Mouse (Mus musculus) heart, embryonic 11.5 days (tissue): ENCODE measurements around the gene Prickle4. TPM values are rescaled to one million over a fixed set of nuclear protein-coding genes. Genes with fewer than 3 reads are reported as not detected.

ENCODE experiments used
- ATAC-seq: fragments of 200-750 bp; cut with Nextera tagmentation; replicated peaks from 2 replicates; pipeline ENCODE4 v1.8.0; 2017; ENCODE audit warnings: moderate library complexity; ENCODE audit not compliant: insufficient number of reproducible peaks, low FRiP score, low TSS enrichment
- H3K27ac ChIP-seq: fragments of 300-500 bp; sonication (generic); 2 replicates; pipeline ENCODE4 v1.5.1; 2014; ENCODE audit warnings: mild to moderate bottlenecking, low read depth, low read length
- H3K27me3 ChIP-seq: fragments of 300-500 bp; sonication (generic); 2 replicates; pipeline ENCODE4 v1.6.1; 2014; ENCODE audit warnings: mild to moderate bottlenecking, low read length, mixed read lengths; ENCODE audit not compliant: control insufficient read depth, insufficient read depth
- H3K36me3 ChIP-seq: fragments of 300-500 bp; sonication (generic); 2 replicates; pipeline ENCODE4 v1.6.1; 2014; ENCODE audit warnings: mild to moderate bottlenecking, low read length, moderate library complexity, mixed read lengths; ENCODE audit not compliant: control insufficient read depth, insufficient read depth
- H3K4me1 ChIP-seq: fragments of 300-500 bp; sonication (generic); 2 replicates; pipeline ENCODE4 v1.6.1; 2014; ENCODE audit warnings: low read length; ENCODE audit not compliant: control insufficient read depth, insufficient read depth
- H3K4me2 ChIP-seq: fragments of 300-500 bp; sonication (generic); 2 replicates; pipeline ENCODE4 v1.6.1; 2014; ENCODE audit warnings: mild to moderate bottlenecking, moderate library complexity
- H3K4me3 ChIP-seq: fragments of 300-500 bp; sonication (generic); 2 replicates; pipeline ENCODE4 v1.5.1; 2014; ENCODE audit warnings: low read depth, low read length
- H3K9ac ChIP-seq: fragments of 300-500 bp; sonication (generic); 2 replicates; pipeline ENCODE4 v1.6.1; 2014; ENCODE audit warnings: mild to moderate bottlenecking, low read depth, low read length, moderate library complexity
- H3K9me3 ChIP-seq: fragments of 300-500 bp; sonication (generic); replicated peaks from 2 replicates; pipeline ENCODE4 v1.6.1; 2016; ENCODE audit warnings: low read length; ENCODE audit not compliant: control insufficient read depth
- WGBS: fragments of 180-500 bp; shearing (Covaris S2); extraction: QIAGEN DNeasy Blood & Tissue Kit; methylation state at CpG from one replicate; pipeline ENCODE4 v1.1.7; 2014; ENCODE audit not compliant: insufficient replicate concordance; 5-methylcytosine and 5-hydroxymethylcytosine counted together
- polyA plus RNA-seq: library from polyadenylated mRNA; unstranded; fragments of >200 nt; fragmentation: Nextera tagmentation; extraction: Ambion mirVana; gene quantifications from 2 replicates; pipeline ENCODE4 v1.2.1, GENCODE M21; 2014

Gene Prickle4
- polyA plus RNA-seq, 1 experiment from 2014 or later = 0.39 TPM

GRCm38 (mm10) chr17:47710036-47710435 is 15.5 kb upstream of the Prickle4 start:
- ATAC-seq = no peak
- no peaks in the 10 kb centered on the region for H3K36me3 ChIP-seq
- WGBS = 46% methylated on average over 3 of the region's 3 CpGs
- H3K9me3 ChIP-seq = no peaks in the 10 kb centered on the region
- H3K4me1 ChIP-seq = peaks cover 6% of the 10 kb centered on the region
- H3K9ac ChIP-seq = no peak overlapping the region
- H3K27me3 ChIP-seq = 0 out of 2 replicates have a peak, but pooled peaks cover 2% of the 10 kb centered on the region
- H3K4me2 ChIP-seq = no peak overlapping the region
- no peak overlapping the region for H3K4me3 ChIP-seq
- H3K27ac ChIP-seq = no peak overlapping the region

DNA sequence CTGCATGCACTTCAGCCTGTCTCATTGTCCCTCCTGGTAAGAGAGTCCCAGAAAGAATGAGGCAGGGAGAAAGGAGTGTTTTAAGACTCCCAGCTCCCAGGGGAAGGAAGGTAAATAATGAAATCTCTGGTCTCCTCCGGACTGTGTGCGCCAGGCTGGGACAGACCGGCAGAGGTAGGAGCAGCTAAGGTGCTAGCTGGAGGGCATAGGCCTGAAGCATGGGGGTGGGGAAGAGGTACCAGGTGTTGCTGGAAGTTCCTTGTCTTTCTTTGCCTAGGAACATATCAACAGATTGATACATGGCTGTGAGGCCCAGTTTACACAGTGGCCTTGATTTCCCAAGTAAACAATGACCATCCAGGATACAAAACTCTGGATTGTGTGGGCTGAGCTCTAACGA is 14.4 kb upstream of the Prickle4 start:
- WGBS = 63% methylated on average over 4 of the region's 4 CpGs
- Histone ChIP-seq H3K4me2 (no peak overlapping the region), H3K4me1 (peaks cover 6% of the 10 kb centered on the region), H3K4me3 (no peak overlapping the region), H3K9ac (no peak overlapping the region), H3K36me3 (no peaks in the 10 kb centered on the region), H3K27ac (no peak overlapping the region), H3K9me3 (no peaks in the 10 kb centered on the region), H3K27me3 (peaks cover 2% of the 10 kb centered on the region; the same call in 1 of the 2 replicates)
- no peak for ATAC-seq

GRCm38 (mm10) chr17:47707961-47708360 is 13.4 kb upstream of the Prickle4 start:
- Histone ChIP-seq H3K9ac (no peak overlapping the region), H3K4me1 (peaks cover 6% of the 10 kb centered on the region), H3K4me2 (no peak overlapping the region), H3K27me3 (peaks cover 8% of the 10 kb centered on the region), H3K9me3 (no peaks in the 10 kb centered on the region), H3K27ac (no peak overlapping the region), H3K36me3 (no peaks in the 10 kb centered on the region), H3K4me3 (no peak overlapping the region)
- 79% methylated on average over 3 of the region's 3 CpGs for WGBS
- ATAC-seq = no peak

DNA sequence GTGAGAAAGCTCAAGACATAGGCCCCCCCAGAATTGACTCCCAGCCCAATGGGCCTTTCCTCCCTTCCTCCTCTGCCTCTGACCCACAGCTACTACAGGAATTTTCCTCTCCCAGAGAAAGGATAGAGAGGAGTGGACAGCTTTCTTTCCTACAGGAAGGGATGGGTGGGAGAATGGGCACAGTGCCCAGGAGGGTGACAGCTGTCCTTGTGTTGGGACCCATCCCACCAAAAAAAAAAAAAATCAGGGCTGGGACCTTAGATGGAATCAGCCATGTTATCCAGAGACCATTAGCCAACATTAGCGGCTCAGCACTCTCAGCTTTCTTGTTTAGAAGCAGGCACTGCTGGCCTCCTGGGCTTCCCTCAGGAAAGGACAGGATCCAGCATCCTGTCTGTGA is 11.7 kb upstream of the Prickle4 start:
- no peaks in the 10 kb centered on the region for H3K36me3 ChIP-seq
- ATAC-seq = no peak
- no peak overlapping the region for H3K4me3 ChIP-seq
- H3K27ac ChIP-seq = no peak overlapping the region
- peaks cover 19% of the 10 kb centered on the region for H3K27me3 ChIP-seq
- 44% methylated on average over 1 of the region's 1 CpGs for WGBS
- H3K4me1 ChIP-seq = peaks cover 8% of the 10 kb centered on the region
- no peak overlapping the region for H3K9ac ChIP-seq
- no peaks in the 10 kb centered on the region for H3K9me3 ChIP-seq
- no peak overlapping the region for H3K4me2 ChIP-seq

- no peak overlapping the region; the same call in 1 of the 2 replicates for H3K9ac ChIP-seq
- no peaks in the 10 kb centered on the region for H3K36me3 ChIP-seq
- H3K27ac ChIP-seq = no peak overlapping the region
- no peak overlapping the region for H3K4me3 ChIP-seq
- peaks cover 19% of the 10 kb centered on the region for H3K27me3 ChIP-seq
- 81% methylated on average over 4 of the region's 4 CpGs for WGBS
- peaks cover 8% of the 10 kb centered on the region for H3K4me1 ChIP-seq
- ATAC-seq = no peak
- no peak overlapping the region for H3K4me2 ChIP-seq
- H3K9me3 ChIP-seq = no peaks in the 10 kb centered on the region
Observed at GRCm38 (mm10) chr17:47704692-47705091, 10.2 kb upstream of the Prickle4 start.

DNA sequence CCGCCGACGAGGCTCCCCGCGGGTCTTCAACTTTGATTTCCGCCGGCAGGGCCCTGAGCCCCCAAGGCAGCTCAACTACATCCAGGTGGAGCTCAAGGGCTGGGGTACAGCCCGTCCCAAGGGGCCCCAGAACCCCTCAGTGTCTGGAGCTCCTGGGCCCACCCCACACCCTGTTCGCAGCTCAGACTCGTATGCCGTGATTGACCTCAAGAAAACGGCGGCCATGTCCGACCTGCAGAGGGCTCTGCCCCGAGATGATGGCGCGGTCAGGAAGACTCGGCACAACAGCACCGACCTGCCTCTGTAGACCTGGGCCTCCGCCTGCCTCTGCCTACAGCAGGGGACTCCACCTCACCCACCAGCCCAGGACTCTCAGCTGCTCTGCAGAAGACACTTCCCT is 9.0 kb upstream of the Prickle4 start:
- no peak for ATAC-seq
- H3K27ac ChIP-seq = no peak overlapping the region
- peaks cover 8% of the 10 kb centered on the region for H3K4me1 ChIP-seq
- H3K4me3 ChIP-seq = no peak overlapping the region; the same call in 1 of the 2 replicates
- H3K4me2 ChIP-seq = peak overlapping the region; percentile 38
- H3K9me3 ChIP-seq = no peaks in the 10 kb centered on the region
- WGBS = 27% methylated on average over 20 of the region's 20 CpGs
- no peaks in the 10 kb centered on the region for H3K36me3 ChIP-seq
- H3K9ac ChIP-seq = no peak overlapping the region
- H3K27me3 ChIP-seq = peaks cover 17% of the 10 kb centered on the region

- Histone ChIP-seq H3K4me2 (peak overlapping the region; percentile 38), H3K9ac (no peak overlapping the region), H3K4me3 (no peak overlapping the region), H3K9me3 (no peaks in the 10 kb centered on the region), H3K36me3 (no peaks in the 10 kb centered on the region), H3K27ac (no peak overlapping the region), H3K27me3 (peaks cover 17% of the 10 kb centered on the region), H3K4me1 (peaks cover 8% of the 10 kb centered on the region)
- 26% methylated on average over 28 of the region's 28 CpGs for WGBS
- ATAC-seq = no peak; the same call in 1 of the 2 replicates
Observed at GRCm38 (mm10) chr17:47702548-47703345, 8.2 kb upstream of the Prickle4 start.

GRCm38 (mm10) chr17:47701793-47702192 is 7.3 kb upstream of the Prickle4 start:
- no peak overlapping the region for H3K27ac ChIP-seq
- H3K4me3 ChIP-seq = no peak overlapping the region
- no peaks in the 10 kb centered on the region for H3K9me3 ChIP-seq
- no peak overlapping the region for H3K4me2 ChIP-seq
- H3K36me3 ChIP-seq = no peaks in the 10 kb centered on the region
- ATAC-seq = no peak
- 74% methylated on average over 9 of the region's 9 CpGs for WGBS
- no peak overlapping the region for H3K9ac ChIP-seq
- peaks cover 8% of the 10 kb centered on the region for H3K4me1 ChIP-seq
- peaks cover 17% of the 10 kb centered on the region for H3K27me3 ChIP-seq

GRCm38 (mm10) chr17:47699055-47699454 is 4.5 kb upstream of the Prickle4 start:
- no peak for ATAC-seq

More at GRCm38 (mm10) chr17:47699055-47699454, 4.5 kb upstream of the Prickle4 start:
- no peak overlapping the region for H3K9ac ChIP-seq
- no peaks in the 10 kb centered on the region for H3K9me3 ChIP-seq
- no peaks in the 10 kb centered on the region for H3K36me3 ChIP-seq
- H3K4me2 ChIP-seq = no peak overlapping the region
- no peak overlapping the region for H3K27ac ChIP-seq
- peaks cover 13% of the 10 kb centered on the region for H3K4me1 ChIP-seq
- no peak overlapping the region for H3K4me3 ChIP-seq
- peaks cover 22% of the 10 kb centered on the region for H3K27me3 ChIP-seq
- WGBS = 77% methylated on average over 2 of the region's 2 CpGs
